Mouse (Mus musculus) forebrain, postnatal 0 days (tissue): ENCODE results near the gene Il12b. TPM values are rescaled to one million over a fixed set of nuclear protein-coding genes. Genes with fewer than 3 reads are reported as not detected.

Experiments used
- ATAC-seq: fragments of 200-750 bp; cut with Nextera tagmentation; 2 replicates; pipeline ENCODE4 v1.8.0; 2017; ENCODE audit warnings: mild to moderate bottlenecking, moderate library complexity
- DNase-seq: peaks from one replicate; pipeline ENCODE4 v3.0.0-alpha.2; 2015
- H3K27ac ChIP-seq: fragments of 300-500 bp; sonication (generic); 2 replicates; pipeline ENCODE4 v1.5.1; 2014; ENCODE audit warnings: low read depth, mild to moderate bottlenecking, antibody characterized with exemption, low read length, moderate library complexity, mixed read lengths
- H3K27me3 ChIP-seq: fragments of 300-500 bp; sonication (generic); 2 replicates; pipeline ENCODE4 v1.6.1; 2014; ENCODE audit warnings: mild to moderate bottlenecking, low read length, mixed read lengths; ENCODE audit not compliant: insufficient read depth
- H3K36me3 ChIP-seq: fragments of 300-500 bp; sonication (generic); 2 replicates; pipeline ENCODE4 v1.6.1; 2014; ENCODE audit warnings: mild to moderate bottlenecking, moderate library complexity; ENCODE audit not compliant: insufficient read depth
- H3K4me1 ChIP-seq: fragments of 300-500 bp; sonication (generic); 2 replicates; pipeline ENCODE4 v1.6.1; 2014; ENCODE audit warnings: antibody characterized with exemption; ENCODE audit not compliant: insufficient read depth
- H3K4me2 ChIP-seq: fragments of 300-500 bp; sonication (generic); 2 replicates; pipeline ENCODE4 v1.6.1; 2014; ENCODE audit warnings: low read depth, mild to moderate bottlenecking, moderate library complexity
- H3K4me3 ChIP-seq: fragments of 300-500 bp; sonication (generic); 2 replicates; pipeline ENCODE4 v1.5.1; 2014; ENCODE audit warnings: low read depth, low read length, mixed read lengths
- H3K9ac ChIP-seq: fragments of 300-500 bp; sonication (generic); 2 replicates; pipeline ENCODE4 v1.6.1; 2014; ENCODE audit warnings: mild to moderate bottlenecking
- H3K9me3 ChIP-seq: fragments of 300-500 bp; sonication (generic); 2 replicates; pipeline ENCODE4 v1.6.1; 2016; ENCODE audit warnings: low read length
- CTCF ChIP-seq: sonication (generic); IDR thresholded peaks from 2 replicates; pipeline ENCODE4 v1.5.1; 2016; ENCODE audit warnings: antibody characterized with exemption, control low read depth, low read depth
- WGBS: fragments of 180-500 bp; shearing (Covaris S2); extraction: QIAGEN DNeasy Blood & Tissue Kit; methylation state at CpG from one replicate; pipeline ENCODE4 v1.1.7; 2014; 5-methylcytosine and 5-hydroxymethylcytosine counted together
- polyA plus RNA-seq: library from polyadenylated mRNA; unstranded; fragments of >200 nt; fragmentation: Nextera tagmentation; extraction: Ambion mirVana; gene quantifications from 2 replicates; pipeline ENCODE4 v1.2.1, GENCODE M21; 2015
- total RNA-seq: library from RNA; depleted of rRNA; stranded (reverse); fragments of >200 nt; gene quantifications from 2 replicates; pipeline ENCODE4 v1.2.3, GENCODE M21; 2014; rRNA removed

Il12b gene
- total RNA-seq (not detected in 2 replicates), polyA plus RNA-seq (0.08 TPM in 1 of 2 replicates, not detected in the other)

GRCm38 (mm10) chr11:44399763-44400162 is at the start of gene Il12b:
TSS of gene Il12b (plus strand) at chr11:44400063.
- Histone ChIP-seq H3K36me3 (no peaks in the 10 kb centered on the region), H3K4me3 (peak within 1 kb of the TSS; percentile 26), H3K27me3 (no peaks in the 10 kb centered on the region), H3K4me1 (0 out of 2 replicates have a peak, but pooled peaks cover 8% of the 10 kb centered on the region), H3K9me3 (no peaks in the 10 kb centered on the region), H3K4me2 (peak within 1 kb of the TSS; percentile 47), H3K27ac (no peak within 1 kb of the TSS), H3K9ac (no peak within 1 kb of the TSS)
- WGBS: 81% methylated on average over 6 of the region's 6 CpGs
- no peak for TF ChIP-seq CTCF
- DNase-seq (no peak), ATAC-seq (no peak)

GRCm38 (mm10) chr11:44354860-44355470 is 44.9 kb upstream of the Il12b start:
- DNase-seq (no peak), ATAC-seq (no peak)
- WGBS: 74% methylated on average over 8 of the region's 8 CpGs
- no peak overlapping the region for H3K9ac ChIP-seq
- no peak overlapping the region for H3K4me2 ChIP-seq
- no peak overlapping the region for H3K4me3 ChIP-seq
- no peaks in the 10 kb centered on the region for H3K9me3 ChIP-seq
- H3K27me3 ChIP-seq: no peaks in the 10 kb centered on the region
- H3K4me1 ChIP-seq: no peaks in the 10 kb centered on the region
- no peak overlapping the region for H3K27ac ChIP-seq
- TF ChIP-seq CTCF: no peak
- no peaks in the 10 kb centered on the region for H3K36me3 ChIP-seq

- no peaks in the 10 kb centered on the region for H3K9me3 ChIP-seq
- ATAC-seq (no peak), DNase-seq (no peak)
- H3K9ac ChIP-seq: no peak overlapping the region
- H3K4me2 ChIP-seq: no peak overlapping the region
- no peaks in the 10 kb centered on the region for H3K4me1 ChIP-seq
- 96% methylated on average over 4 of the region's 4 CpGs for WGBS
- H3K27me3 ChIP-seq: no peaks in the 10 kb centered on the region
- no peaks in the 10 kb centered on the region for H3K36me3 ChIP-seq
- no peak for TF ChIP-seq CTCF
- H3K4me3 ChIP-seq: no peak overlapping the region
- H3K27ac ChIP-seq: no peak overlapping the region
Observed at GRCm38 (mm10) chr11:44356171-44356570, 43.7 kb upstream of the Il12b start.

- Histone ChIP-seq H3K4me3 (no peak overlapping the region), H3K4me2 (no peak overlapping the region), H3K27me3 (no peaks in the 10 kb centered on the region), H3K9me3 (no peaks in the 10 kb centered on the region), H3K9ac (no peak overlapping the region), H3K27ac (no peak overlapping the region), H3K4me1 (no peaks in the 10 kb centered on the region), H3K36me3 (no peaks in the 10 kb centered on the region)
- DNase-seq (no peak), ATAC-seq (no peak)
- TF ChIP-seq CTCF: no peak
Observed at GRCm38 (mm10) chr11:44364536-44364935, 35.3 kb upstream of the Il12b start.

- ATAC-seq: no peak
- WGBS: 81% methylated on average over 1 of the region's 1 CpGs
- Histone ChIP-seq H3K4me1 (no peaks in the 10 kb centered on the region), H3K9ac (no peak overlapping the region), H3K27me3 (no peaks in the 10 kb centered on the region), H3K4me2 (no peak overlapping the region), H3K36me3 (no peaks in the 10 kb centered on the region), H3K4me3 (no peak overlapping the region), H3K9me3 (no peaks in the 10 kb centered on the region), H3K27ac (no peak overlapping the region)
- TF ChIP-seq CTCF: no peak
- no peak for DNase-seq
Observed at GRCm38 (mm10) chr11:44367711-44368110, 32.2 kb upstream of the Il12b start.

GRCm38 (mm10) chr11:44372856-44373255 is 27.0 kb upstream of the Il12b start:
- TF ChIP-seq CTCF: no peak
- H3K27me3 ChIP-seq: no peaks in the 10 kb centered on the region
- no peaks in the 10 kb centered on the region for H3K36me3 ChIP-seq
- H3K9ac ChIP-seq: no peak overlapping the region
- H3K4me1 ChIP-seq: no peaks in the 10 kb centered on the region
- DNase-seq (no peak), ATAC-seq (no peak)
- WGBS: 79% methylated on average over 6 of the region's 6 CpGs
- H3K27ac ChIP-seq: no peak overlapping the region
- no peaks in the 10 kb centered on the region for H3K9me3 ChIP-seq
- no peak overlapping the region for H3K4me2 ChIP-seq
- no peak overlapping the region for H3K4me3 ChIP-seq

GRCm38 (mm10) chr11:44377879-44378278 is 22.0 kb upstream of the Il12b start:
- ATAC-seq (no peak), DNase-seq (no peak)
- no peaks in the 10 kb centered on the region for H3K4me1 ChIP-seq
- TF ChIP-seq CTCF: no peak
- H3K9ac ChIP-seq: no peak overlapping the region
- no peaks in the 10 kb centered on the region for H3K9me3 ChIP-seq
- no peaks in the 10 kb centered on the region for H3K27me3 ChIP-seq
- H3K27ac ChIP-seq: no peak overlapping the region
- no peaks in the 10 kb centered on the region for H3K36me3 ChIP-seq
- 80% methylated on average over 5 of the region's 5 CpGs for WGBS
- H3K4me3 ChIP-seq: no peak overlapping the region
- H3K4me2 ChIP-seq: no peak overlapping the region
